Mouse (Mus musculus): ENCODE measurements around the gene Tldc2.

Tldc2 gene

DNA sequence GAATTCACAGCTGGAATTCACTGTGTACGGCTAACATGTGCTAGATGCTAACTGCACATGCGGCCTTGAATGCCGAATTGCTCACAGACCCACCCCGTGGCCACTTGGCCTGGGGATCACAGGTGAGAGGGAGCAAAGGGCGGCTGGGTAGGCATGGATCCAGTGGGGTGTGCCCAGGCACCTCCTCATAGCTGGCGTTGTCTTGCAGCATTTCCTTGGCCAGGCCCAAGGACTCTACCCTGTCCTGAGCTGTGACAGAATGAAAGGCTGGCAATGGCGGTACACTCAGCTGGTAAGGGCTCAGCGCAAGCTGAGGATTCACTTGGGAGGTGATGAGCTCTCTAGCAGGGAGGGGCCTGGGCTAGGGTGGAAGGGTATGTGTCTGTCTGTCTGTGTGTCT, at the start of gene Tldc2:
Tldc2 (plus strand) TSS at position 260 of the 400 bp plus-strand sequence.
- no peak for DNase-seq (ENCODE audit: low spot score)

DNA sequence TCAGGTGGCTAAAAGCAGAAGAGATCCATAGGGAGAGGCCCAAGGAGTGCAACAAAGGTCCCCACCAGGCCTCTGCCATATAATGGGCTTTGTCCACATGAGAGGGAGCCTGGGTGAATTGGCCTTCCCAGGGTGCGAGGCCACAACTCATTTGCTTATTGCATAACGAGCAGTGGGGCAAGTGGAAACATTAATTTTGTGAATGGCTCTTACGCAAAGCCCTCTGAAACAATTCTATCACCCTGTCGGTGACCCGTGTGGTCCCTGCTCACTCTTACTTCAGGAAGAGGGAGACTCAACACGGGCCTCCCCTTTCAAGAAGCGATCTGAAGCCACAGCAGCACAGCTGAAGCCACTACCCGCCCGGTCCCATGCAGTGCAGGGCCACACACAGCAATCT, 49.6 kb upstream of the Tldc2 start:
- no peak for DNase-seq (ENCODE audit: low spot score)

DNA sequence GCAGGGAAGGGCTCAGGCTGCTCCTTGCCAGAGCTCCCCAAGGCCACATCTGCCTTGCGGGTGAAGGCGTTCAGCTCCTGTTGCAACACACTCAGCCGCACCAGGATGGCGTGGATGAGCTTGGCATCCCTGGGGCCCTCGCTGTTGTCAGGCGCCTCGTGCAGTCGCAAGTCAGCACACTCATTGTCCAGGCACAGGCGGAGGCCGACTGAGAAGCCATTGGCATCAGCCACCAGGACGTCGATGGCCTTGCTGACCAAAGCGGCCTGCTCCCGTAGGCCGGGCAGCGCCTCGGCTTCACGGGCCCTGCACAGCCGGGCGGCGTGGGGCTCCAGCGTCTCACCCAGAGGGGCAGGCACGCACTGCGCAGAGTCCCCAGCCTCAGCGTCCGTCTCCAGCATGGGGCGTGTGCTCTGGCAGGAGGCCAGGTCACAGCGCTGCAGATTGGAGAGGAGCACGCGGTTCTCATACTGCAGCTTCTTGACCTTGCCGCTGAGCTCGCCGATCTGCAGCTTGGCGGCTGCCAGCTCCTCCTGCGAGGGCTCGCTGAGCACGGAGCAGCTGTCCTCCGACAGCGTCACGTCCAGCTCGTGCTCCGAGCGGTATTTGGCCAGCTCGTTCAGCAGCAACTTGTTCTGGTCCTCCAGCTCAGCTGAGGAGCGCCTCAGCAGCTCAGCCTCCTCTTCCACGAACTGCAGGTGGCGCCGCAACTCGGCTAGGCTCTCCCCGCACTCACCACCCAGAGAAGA, 46.8 kb upstream of the Tldc2 start:
- no peak for DNase-seq (ENCODE audit: low spot score)

DNA sequence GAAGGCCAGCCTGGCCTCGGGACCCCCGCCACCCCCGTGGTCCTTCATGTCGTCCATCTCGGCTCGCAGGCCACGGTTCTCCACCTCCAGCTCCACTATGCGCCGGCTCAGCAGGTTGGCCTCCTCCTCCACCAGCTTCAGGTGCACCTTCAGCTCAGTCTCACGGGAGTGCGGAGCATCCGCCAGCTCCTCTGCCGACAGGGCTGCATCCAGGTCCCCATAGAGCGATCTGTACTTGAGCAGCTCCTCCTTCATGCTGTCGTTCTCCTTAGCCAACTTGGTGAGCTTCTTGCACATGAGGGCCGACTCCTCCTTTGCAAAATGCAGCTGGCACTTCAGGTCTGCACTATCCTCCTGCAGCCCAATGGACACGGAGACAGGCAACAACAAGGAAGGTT, 46.2 kb upstream of the Tldc2 start:
- no peak for DNase-seq (ENCODE audit: low spot score)

DNA sequence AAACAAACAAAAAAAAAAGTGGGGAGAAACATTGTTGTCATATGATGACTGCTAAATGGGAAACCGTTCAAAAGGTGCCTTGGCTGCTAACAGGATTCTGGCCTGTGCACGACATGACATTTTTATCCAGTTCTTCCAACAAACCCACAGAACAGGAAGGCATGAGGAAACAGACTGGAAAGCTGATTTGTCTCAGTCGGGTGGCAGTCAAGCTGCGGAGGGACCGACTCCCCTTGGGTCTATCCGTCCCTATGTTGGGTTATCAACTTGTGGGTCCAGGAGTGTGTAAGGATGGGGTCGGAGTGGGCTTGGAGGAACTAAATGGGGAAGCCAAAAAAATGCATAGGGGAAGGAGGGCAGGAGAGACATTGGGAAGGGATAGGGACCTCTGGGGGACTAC, 45.4 kb upstream of the Tldc2 start:
- DNase-seq (ENCODE audit: low spot score): no peak

DNA sequence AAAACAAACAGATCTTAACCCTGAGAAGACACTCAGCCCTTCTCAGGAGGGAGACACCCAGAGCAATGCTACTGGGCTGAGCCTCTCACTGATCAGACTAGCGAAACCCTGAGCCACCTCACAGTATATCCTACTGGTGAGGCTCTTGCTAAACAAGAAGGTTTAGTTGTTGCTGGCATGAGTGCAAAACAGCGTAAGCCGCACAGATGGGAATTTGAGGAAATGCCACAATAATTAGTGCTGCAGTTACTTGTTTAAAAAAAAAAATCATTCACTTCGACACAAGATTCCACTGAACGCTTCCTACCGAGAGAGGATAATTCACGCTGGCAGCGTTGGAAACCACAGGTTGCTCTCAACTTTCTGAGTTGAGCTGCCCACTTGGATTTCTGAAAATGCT, 43.3 kb upstream of the Tldc2 start:
- no peak for DNase-seq (ENCODE audit: low spot score)

DNA sequence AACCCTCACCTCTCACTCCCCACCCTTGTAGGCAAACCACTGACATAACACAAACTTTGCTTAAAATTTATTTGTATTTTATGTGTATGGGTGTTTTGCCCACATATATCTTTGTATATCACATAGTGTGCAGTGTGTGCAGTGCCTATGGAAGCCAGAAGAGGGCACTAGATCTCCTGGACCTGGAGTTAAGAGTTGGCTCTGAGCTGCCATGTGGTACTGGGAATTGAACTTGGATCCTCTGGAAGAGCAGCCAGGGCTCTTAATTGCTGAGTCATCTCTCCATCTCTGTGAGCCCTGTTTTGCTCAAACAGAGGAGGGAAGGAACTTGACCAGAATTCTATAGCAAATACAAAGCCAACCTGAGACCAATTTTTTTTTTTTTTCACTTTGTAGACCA, 42.9 kb upstream of the Tldc2 start:
- no peak for DNase-seq (ENCODE audit: low spot score)

DNA sequence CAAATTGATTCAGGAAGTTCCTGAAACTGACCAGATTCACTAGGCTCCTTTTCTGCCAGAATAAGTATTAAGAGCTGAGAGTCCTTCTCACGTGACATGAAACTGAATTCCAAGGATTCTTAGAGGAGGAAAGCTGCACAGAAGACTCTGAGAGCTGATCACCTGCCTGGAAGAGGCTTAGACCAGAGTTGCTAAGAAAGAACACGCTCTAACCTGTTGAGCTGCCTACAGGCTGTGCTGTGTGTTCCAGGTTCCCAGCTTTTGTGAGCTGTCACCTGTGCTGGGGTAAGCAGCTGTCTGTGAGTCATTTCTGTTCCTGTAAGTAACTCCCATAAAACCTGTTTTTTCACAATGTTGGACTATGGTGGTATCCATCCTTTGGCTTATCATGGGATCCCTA, 40.9 kb upstream of the Tldc2 start:
- DNase-seq (ENCODE audit: low spot score): no peak

DNA sequence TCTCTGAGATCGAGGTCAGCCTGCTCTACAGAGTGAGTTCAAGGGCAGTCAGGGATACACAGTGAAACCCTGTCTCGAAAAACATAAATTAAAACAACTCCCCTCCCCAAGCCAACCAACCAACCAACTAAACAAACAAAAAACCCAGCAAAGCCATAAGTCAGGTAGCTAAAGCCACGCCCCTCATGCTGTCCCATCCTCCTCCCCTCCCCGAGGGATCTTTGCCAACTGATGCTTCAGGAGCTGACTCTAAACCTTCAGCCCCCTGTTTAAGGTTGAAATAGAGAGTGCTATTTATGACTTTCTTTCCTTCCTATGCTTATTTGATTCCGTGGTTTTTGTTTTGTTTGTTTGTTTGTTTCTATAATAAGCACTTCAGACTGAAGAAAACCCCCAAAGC, 39.9 kb upstream of the Tldc2 start:
- no peak for DNase-seq (ENCODE audit: low spot score)

DNA sequence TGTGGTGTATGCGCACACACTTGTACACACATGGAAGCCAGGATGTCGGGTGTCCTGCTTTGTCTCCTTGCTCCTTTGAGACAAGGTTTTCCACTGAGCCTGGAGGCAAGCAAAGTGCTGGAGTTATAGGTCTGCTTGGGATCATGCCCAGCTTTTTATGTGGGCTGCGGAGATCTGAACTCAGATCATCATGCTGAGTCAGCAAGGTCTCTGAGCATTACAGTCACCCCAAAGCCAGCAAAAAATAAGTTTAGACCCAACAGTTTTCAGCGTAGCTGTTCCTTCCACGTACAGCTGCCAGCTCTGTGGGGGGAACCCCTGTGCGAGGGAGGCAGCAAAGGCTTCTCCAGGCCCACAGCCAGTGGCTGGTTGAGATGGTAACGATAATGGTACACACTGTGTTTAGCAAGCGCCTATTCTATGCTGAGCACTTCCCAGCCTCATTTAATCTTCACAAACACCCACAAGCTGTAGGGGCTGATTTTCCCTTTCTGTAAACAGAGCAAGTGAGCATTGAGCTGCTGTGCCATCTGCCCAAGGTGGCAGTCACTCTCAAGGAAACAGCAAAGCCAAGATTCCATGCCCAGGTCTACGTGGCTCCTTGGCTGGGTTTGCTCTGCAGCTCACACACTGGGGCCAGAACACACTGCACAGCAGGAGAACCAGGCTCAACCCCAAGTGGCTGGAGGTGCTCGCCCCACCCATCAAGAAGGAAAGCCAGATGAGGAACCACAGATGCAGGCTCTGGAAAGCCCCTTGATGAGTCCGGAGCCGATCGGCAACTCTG, 38.3 kb upstream of the Tldc2 start:
- DNase-seq (ENCODE audit: low spot score): no peak

DNA sequence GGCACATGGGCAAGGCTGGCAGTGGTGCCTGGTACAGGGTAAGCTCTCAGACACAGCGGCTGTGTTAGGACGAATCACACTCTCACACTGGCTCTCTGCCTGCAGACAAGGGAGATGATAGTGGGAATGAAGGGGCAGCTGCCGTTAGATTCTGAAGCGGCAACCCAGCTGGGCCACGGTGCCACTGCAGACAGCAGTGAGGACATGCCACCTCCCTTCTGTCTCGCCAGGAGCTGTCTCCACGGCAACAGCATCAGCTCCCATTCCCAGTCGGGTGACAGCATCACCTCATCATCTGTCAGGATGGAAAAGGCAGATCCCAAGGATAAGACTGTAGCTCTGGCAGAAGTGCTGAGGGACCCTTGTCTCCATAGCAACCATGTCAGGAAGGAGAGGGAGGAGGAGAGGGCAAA, 37.0 kb upstream of the Tldc2 start:
- no peak for DNase-seq (ENCODE audit: low spot score)

DNA sequence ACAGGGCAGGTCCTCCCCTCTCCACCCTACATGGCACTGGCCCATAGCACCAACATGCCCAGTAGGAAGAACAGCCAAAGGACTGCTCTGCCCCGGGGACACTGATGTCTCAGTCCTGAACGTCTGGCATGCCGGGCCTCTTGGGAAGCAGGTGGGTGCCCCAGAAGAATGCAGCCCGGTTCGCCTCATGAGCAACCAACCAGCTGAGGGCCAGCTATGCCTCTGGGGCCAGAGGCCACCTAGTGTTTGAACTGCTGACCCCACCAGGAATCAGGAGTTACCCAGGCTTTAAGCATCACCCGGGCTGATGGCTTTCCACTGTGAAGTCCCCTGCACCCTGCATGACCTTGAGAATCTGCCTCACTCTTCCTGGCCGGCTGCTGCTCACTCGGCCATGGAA, 34.4 kb upstream of the Tldc2 start:
- DNase-seq (ENCODE audit: low spot score): no peak

DNA sequence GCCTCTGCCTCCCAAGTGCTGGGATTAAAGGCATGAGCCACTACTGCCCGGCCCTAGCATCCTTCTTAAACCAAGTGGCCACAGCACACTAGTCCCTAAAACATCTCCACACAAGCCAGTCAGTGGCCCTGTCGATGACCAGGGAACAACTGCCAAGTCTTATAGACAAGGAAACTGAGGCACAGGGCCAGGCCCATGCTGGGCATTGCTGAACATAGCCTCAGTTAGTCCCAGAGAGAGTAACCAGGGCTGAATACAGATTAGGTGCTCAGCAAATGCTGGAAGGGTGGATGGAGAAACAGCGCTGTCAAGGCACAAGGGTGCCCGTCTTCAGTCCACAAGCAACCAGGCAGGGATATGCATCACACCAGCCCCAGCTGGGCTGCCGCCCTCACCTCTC, 33.7 kb upstream of the Tldc2 start:
- no peak for DNase-seq (ENCODE audit: low spot score)

DNA sequence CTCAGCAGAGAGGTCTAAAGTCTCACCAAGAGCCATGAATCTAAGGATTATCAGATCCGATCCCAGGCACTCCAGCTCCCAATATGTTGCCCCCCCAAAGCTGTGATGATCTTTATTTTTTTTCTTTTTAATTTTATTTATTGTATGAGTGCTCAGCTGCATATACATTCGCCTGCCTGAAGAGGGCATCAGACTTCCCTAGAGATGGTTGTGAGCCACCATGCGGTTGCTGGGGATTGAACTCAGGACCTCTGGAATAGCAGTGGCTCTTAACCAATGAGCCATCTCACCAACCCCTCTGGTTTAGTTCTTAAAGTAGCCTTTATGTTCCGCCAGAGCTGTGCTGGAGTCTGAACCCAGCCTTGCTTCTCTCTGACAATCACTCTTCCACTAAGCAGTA, 33.1 kb upstream of the Tldc2 start:
- DNase-seq (ENCODE audit: low spot score): no peak

DNA sequence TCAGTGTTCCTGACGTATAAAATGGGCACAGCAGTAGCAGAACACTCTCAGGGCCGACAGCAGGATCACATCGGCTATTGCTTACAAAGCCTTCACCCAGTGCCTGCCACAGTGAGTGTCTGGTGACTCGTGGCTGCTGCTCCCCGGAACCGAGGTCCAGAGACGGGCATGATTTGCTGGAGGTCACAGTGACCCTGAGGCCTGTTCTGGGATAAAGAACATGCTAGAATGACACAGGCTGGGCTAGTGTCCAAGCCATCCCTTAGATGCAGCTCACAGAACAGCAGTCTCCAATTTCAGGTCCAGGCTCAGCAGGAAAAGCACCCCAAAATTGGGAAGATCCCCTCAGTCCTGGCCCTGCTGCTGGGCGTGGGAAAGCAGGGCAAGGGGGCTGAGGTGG, 32.6 kb upstream of the Tldc2 start:
- DNase-seq (ENCODE audit: low spot score): no peak

DNA sequence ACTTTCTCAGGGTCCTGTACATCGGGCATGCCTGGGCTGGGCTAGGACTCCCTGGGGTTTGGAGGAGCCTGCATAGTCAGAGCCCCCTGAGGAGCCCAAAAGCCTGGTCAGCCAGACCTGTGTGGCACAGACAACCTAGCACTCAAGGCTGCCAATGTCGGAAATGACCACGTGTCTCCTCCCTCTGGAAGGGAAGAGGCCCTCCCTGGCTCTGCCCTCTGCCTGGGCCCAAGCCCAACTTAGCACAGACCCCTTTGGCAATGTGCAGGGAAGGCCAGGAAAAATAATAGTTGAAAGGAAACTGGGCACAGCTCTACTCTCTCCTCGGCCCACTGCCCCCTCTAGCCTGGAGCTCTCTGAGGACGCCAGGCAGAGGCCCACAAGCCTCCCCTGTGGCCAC, 32.0 kb upstream of the Tldc2 start:
- DNase-seq (ENCODE audit: low spot score): no peak

DNA sequence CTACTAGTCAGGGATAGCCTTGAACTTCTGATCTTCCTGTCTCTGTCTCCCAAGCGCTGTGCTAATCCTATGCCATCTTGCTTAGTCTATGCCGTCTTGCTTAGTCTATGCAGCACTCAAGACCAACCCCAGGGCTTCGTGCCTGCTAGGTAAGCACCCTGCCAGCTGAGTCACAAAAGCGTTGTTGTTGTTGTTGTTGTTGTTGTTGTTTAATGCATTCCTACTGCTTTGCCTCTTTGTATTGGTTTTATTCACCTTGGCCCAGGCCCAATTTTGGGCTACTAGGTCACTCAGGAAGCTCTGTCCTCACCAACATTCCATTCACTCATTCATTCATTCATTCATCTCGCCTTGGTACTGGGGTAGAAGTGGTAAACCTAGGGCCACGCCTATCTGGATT, 31.1 kb upstream of the Tldc2 start:
- DNase-seq (ENCODE audit: low spot score): no peak

DNA sequence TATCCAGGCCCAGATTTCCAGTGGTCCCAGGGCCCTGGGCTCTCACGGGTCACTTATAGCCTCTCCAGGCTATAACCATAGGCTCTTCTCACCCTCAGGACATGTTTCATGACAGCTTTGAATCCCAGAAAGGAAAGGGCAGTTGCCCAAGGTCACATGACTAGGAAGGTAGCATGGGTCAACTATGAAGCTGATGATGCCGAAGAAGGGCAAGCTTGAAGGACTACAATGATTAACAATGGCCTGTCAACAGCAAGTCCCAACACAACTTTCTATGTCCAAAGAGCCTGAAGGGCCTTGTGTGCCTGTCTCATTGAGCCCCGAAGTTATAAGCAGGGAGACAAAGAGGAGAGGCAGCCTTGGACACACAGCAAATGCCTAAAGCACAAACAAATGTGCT, 29.7 kb upstream of the Tldc2 start:
- DNase-seq (ENCODE audit: low spot score): no peak

DNA sequence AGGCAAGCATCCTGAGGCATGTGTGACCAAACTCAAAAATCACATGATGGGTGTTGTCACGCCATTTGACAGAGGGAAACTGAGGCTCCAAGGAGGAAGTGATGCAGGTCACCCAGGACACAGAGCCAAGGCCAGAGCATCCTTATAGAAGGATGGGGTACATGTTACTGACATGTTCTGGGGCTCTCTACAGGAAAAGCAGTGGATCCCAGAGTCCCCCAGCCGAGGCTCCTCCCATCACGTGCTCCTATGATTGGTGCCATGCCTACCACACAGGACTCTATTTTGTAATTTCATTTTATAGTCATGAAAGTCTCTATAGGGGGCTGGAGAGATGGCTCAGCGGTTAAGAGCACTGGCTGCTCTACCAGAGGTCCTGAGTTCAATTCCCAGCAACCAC, 29.1 kb upstream of the Tldc2 start:
- DNase-seq (ENCODE audit: low spot score): no peak

DNA sequence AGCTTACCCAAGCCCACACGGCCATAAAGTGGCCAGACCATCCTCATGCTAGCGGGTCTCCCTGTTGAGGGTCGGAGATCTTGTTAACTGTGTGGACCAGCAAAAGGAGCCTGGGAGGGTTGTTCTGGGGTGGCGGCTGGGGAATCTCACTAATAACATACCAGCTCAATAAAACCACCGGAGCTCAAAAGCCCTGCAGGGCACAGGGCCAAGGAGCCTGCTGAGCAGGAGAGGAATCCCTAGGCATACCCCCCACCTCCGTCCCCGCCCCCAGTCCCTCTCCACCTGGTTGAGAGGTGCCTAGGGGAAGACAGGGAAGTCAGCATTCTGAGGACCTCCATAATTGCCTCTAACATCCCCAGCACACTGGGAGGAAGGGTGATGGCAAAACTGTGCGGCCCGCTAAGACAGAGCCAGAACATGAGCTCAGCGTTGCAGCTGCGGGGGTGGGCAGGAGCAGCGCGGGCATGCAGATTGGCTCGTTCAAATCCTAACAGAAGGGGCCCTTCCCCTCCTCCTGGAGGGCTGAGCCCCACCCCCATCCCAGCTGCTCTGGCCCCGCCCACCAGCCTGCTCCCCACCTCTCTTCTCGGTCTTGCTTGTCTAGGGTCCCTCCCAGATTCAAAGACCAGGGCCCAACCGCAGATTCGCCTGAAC, 28.4 kb upstream of the Tldc2 start:
- no peak for DNase-seq (ENCODE audit: low spot score)

DNA sequence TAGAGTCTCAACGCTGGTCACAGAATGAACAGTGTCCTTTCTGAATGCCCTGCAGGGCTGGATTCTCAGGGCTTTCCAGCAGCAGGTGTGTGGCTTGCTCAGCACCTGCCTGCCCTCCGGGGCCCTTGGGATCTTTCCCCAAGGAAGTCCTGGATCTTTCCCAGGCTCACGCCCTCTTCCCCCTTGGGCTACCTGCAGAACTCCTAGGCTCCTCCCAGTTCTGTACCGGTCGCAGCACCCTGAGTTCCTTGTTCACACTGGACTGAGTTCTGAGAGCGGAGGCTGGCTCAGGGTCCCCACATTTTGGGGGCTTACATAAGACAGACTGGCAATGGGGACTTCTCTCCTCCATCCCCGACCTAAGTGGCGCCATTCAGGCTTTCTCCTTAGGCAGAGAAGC, 27.7 kb upstream of the Tldc2 start:
- no peak for DNase-seq (ENCODE audit: low spot score)

DNA sequence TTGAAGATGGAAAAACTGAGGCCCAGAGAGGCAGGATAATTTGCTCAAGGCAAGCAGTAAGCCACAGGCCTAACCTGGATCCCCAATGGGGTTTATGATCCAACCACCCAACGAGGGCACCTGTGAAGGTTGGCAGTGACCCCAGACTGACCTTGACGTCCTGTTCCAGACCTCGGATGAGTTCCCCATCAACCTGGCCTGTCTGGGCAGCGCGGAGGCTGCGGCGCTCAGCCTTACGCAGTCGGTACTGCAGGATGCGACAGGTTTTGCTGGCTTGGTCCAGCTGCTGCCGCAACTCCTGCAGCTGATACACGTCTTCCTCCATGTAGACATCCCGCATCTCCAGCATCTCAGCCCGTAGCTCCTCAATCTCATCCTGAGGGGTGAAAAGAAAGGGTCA, 26.8 kb upstream of the Tldc2 start:
- DNase-seq (ENCODE audit: low spot score): no peak

DNA sequence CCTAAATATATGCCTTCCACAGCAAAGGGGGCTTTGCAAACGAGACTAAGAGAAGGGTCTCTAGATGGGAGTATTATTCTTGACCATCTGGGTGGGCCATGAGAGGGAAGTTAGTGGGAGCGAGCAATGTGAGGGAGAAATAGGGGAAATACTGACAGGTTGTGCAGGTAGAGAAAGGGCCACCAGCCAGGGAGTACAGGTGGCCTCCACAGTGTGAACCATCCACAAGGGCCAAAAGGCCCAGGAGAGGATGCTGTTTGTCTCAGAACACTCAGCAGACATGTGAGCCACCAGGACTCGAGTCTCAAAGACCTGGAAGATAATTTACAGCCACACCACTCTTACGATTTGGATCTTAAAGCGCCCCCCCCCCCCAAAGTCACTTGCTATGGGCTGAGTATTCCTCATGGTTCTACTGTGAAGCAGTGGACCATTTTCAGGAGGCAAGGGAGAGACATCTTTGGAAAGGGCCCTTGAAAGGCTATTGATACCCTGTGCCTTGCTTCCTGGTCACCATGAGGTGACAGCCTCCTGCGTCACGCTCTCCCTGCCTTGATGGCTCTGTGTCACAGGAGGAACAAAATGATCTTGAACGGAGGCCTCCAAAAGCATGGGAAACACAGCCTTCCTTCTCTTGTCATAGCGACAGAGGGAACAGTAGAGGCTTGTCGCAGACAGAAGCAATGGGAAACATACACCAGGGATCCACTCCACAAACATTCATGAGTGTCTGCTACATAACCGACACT, 26.1 kb upstream of the Tldc2 start:
- DNase-seq (ENCODE audit: low spot score): no peak

Measured in layer of hippocampus, adult 9-10 months (tissue).